Mouse (Mus musculus) skeletal muscle tissue, adult 2 months (tissue): ENCODE data around the gene Amigo3.
A peak's percentile ranks its signal among the peaks of the same experiment; 100 is the strongest.

ENCODE experiments used
- DNase-seq: peaks from one replicate; pipeline ENCODE4 v3.0.0-alpha.2; 2012; ENCODE audit warnings: low read depth, low spot score

The Amigo3 gene

GRCm38 (mm10) chr9:108083561-108083960 is 30.6 kb downstream of the Amigo3 start:
- no peak for DNase-seq

GRCm38 (mm10) chr9:108085261-108085660 is 32.3 kb downstream of the Amigo3 start:
- no peak for DNase-seq

DNA sequence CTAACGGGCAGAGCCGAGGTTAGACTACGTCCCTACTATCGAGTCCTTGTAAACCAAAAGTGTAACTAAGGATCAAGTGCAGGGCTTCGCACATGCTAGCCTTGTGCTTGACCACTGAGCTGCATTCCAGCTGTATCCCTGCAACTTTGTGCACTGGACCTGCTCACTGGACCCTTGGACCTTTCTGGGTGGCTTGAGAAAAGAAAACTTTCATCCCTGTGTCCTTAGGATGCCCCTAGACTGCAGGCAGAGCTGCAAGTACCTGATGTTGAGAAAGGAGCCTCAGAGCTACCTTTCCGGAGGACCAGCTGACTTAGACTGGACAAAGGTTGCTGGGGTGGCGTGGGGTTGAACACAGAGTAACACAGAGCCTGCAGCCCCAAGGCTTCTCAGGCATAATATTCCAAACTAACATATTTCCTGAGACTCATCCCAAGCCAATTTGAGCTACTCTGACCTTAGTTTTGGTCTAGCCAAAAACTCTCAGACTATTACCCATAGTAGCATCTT is 37.7 kb downstream of the Amigo3 start:
- DNase-seq, result no peak

- no peak for DNase-seq
Observed at GRCm38 (mm10) chr9:108093586-108093985, 40.6 kb downstream of the Amigo3 start.

DNA sequence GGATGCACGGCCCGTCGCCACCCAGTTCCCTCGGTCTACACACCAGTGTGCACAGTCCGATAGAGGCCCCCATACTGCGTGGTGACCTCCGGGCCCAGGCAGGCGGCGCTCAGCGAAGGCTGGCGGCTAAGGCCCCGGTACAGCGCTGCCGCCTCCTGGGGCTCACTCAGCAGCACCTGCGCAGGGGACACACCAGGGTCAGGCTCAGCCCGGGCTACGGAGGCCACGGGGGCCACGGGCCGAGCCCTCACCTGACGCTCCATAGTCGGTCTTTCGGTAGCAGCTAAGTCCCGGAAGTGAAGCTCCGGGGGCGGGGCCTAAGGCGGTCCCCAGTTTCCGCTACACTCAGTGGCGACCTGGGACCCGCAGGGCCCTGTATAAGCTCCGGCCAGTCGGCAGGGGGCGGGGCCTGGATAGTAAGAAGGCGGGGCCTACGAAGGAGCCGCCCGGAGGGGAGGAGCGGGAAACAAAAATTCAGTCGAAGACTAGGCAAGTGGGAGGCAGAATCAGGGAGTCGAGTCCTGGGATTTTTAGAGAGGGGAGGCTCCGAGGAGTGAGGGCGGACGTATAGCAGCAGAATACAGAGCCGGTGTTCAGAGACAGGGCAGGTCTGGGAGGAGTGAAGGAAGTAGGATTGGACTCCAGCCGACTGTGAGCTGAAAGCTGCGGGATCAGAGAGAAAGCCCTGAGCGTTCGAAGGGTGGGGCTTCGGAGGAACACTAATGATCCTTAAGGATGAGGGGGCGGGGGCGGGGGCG is 41.4 kb downstream of the Amigo3 start, which contains the start of gene Apeh:
TSS of gene Apeh (minus strand) at position 423 of the 758 bp plus-strand sequence.
- peak; percentile 93 for DNase-seq

- DNase-seq, result peak; percentile 38
Observed at GRCm38 (mm10) chr9:108094998-108095411, 42.0 kb downstream of the Amigo3 start.

DNA sequence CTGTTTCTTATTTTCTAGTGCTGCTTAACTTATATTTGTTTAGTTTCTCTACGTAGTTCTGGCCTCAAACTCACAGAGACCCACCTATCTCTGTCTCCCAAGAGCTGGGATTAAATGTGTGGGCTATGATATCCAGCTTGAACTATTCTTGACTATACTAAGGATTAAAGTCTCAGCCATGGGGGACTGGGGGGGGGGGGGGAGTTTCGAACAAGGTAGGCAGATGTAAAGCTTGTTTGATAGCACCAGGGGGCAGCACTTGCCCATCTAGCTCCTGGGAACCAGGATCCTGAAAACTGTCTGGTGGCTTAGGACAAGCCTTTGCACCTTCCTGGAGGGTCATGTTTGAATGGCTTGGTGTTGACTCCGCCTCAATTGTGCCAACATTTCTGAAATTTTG is 42.6 kb downstream of the Amigo3 start:
- DNase-seq, result peak; percentile 79

GRCm38 (mm10) chr9:108095949-108096712 is 43.2 kb downstream of the Amigo3 start:
- DNase-seq, result no peak

- no peak for DNase-seq
Observed at GRCm38 (mm10) chr9:108099619-108100018, 46.7 kb downstream of the Amigo3 start.

DNA sequence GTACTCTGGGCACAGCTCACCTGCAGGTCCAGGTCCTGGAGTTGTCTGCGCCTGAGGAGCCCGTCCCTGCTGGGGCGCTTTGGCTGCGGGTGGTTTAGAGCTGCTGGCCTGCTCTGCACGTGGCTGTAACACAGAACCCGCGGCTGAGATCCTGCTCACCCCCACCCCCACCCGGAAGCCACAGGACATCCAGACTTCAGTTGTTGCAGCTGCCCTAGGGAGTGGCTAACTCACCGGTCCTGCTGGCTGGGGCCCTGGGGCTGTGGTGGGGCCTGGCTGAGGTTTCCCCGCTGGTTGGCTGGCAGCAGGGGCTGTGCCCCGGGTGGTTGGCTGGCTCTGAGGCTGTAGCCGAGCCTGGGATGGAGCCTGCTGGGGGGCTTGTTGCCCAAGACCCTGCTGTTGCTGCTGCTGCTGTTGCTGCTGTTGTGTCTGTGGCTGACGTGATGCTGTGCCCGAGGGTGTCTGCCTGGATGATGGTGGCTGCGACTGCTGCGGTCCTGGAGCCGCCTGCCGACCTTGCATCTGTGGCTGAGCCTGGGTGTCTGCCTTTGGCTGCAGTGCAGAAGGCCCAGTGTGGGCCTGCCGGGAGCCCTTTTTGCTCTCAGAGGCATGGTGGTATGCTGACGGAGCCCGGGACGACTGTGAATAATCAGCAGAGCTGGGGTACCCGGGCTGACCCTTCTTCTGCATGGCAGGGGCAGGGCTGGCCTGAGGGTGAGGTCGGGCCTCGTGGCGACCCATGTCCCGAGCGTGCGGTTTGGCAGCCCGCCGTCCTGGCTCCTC is 52.0 kb downstream of the Amigo3 start:
- DNase-seq, result no peak
